Mouse (Mus musculus): ENCODE results near the gene Syngr2.
"Not testable (repeated sequence)": the region's sequence is repeated elsewhere in the genome, so short reads cannot be mapped to it uniquely, and the experiment has no call there.

The Syngr2 gene

DNA sequence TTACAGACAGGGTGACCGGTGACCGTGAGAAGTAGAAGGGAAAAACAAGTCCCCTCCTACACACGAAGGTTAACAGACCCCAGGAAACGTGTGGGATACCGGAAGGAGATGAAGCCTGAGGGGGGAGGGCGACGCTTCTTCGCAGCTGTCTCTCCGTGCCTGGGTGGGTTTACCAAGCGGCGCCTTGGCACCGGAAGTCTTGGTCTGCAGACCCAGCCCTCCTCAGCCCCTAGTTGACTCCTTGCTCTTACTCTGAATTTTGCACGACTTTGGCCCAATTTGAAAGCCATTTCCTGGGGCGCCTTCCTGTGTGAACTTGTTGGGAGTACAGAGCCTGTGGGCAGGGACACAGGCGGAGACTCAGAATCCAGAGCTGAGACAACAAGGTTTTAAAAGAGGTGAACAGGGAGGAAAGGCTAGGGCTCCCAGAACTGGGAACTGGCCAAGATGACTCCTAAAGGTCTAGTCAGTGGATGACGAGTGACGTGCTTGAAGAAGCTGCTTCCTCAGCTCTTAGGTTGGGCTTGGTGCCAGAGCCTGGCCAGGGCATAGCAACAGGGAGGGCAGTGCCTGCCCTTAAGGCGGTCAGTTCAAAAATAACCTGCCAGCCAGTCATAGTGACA lies 28.2 kb upstream of the Syngr2 start:
- DNase-seq (ENCODE audit: low spot score in 2 of 2) = peak in 1 of 2 experiments; percentile 73

DNA sequence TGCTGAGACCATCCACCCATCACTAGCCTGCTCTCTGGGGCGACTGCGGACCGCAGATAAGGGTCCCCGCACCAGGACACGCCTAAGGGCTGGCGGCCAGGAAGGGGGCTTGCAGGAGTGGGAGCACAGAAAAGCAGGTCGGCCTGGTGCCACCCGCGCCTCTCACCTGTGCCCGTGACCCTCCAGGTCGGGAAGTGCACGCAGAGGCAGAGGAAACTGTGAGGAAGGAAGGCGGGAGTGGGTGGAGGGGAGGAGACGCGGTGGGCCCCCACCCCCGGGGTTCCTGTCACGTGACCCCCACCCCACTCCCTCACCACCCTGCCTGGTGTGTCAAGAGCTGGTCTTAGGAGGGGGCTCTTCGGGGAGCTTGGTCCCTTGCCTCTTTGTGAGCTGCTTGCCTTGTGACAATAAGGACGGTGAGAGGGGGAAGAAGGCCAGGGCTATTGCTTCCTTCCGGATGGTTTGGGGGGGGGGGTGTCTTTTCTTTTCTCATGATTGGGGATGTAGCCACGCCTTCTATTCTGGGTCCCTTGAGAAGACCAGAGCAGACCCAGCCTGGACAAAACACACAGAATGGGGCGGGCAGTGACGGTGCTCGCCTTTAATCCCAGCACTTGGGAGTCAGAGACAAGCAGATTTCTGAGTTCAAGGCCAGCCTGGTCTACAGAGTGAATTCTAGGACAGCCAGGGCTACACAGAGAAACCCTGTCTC lies 27.3 kb upstream of the Syngr2 start, which contains the start of the genes Tmc8 and Tmc6:
Gene Tmc8 (plus strand): TSS at position 84 of the 712 bp plus-strand sequence.
Gene Tmc6 (minus strand): TSS at position 206 of the 712 bp plus-strand sequence.
- no peak for DNase-seq (ENCODE audit: low spot score in 2 of 2)

GRCm38 (mm10) chr11:117782705-117783034 lies 26.8 kb upstream of the Syngr2 start:
- DNase-seq (ENCODE audit: low spot score in 2 of 2) = no peak

DNA sequence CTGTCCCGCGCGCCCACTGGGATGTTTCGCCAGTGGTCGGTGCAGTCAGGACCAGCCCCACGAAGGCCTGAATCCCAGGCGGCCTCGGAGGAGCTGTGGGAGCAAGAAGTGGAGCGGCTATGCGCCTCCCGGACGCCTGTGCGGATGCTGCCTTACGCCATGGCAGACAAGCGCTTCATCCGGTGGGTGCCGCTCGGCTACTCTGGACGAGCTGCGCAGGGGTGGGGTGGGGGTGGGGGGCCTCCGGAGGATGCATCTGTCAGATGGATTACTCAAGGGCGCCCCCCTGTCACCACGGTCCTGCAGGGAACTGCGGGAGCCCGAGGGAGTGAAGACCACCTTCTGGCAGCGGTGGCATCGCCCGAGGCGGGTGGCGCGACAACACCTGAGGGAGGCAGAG lies 26.4 kb upstream of the Syngr2 start:
- DNase-seq (ENCODE audit: low spot score in 2 of 2) = peak; percentile 80

GRCm38 (mm10) chr11:117783683-117784309 lies 25.7 kb upstream of the Syngr2 start:
- no peak for DNase-seq (ENCODE audit: low spot score in 2 of 2)

- DNase-seq (ENCODE audit: low spot score in 2 of 2) = peak in 1 of 2 experiments; percentile 56
Measured at GRCm38 (mm10) chr11:117786294-117786693, 23.2 kb upstream of the Syngr2 start.

GRCm38 (mm10) chr11:117788481-117788880 lies 21.0 kb upstream of the Syngr2 start:
- DNase-seq (ENCODE audit: low spot score in 2 of 2) = not testable (repeated sequence)

DNA sequence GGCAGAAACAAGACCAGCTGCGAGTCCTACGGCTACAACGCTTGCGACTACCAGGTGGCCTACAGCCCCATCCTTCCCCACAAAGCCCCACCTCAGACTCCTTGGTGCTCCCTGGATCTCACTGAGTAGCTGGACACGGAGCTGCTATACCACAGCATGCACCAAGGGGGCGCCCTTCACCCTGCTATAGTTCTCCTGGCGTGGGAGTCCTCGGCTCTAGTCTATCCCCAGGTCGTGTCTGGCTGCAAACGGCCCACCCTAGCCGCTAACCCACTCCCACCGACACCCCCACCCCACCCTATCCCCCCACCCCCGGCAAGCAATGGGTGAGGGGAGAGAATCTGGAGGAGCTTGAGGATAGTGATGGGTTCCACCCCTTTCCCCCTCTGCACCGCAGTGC lies 19.2 kb upstream of the Syngr2 start:
- peak in 1 of 2 experiments; percentile 74 for DNase-seq (ENCODE audit: low spot score in 2 of 2)

DNA sequence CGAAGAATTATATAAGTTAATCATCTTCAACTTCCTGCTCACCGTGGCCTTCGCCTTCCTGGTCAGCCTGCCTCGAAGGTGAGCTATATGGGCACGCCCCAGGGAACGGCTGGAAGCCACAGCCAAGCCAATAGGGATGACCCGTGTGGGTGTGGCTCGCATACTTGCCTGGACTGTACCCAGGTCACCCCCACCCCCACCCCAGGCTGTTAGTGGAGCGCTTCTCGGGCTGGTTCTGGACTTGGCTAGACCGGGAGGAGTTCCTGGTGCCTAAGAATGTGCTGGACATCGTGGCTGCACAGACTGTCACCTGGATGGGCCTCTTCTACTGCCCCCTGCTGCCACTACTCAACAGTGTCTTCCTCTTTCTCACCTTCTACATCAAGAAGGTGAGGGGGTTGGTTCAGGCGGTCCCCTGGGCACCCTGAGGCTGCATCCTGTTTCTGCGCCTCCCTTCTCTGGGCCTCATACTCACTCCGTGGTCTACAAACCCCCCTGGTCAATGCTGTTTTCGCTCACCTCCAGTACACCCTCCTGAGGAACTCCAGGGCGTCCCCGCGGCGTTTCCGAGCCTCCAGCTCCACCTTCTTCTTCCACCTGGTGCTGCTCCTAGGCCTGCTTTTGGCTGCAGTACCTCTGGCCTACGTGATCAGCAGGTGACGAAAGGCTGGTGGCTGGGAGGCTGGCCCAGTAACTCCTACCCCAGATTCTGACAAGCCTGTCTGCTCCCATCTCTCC lies 18.6 kb upstream of the Syngr2 start:
- DNase-seq (ENCODE audit: low spot score in 2 of 2) = no peak

DNA sequence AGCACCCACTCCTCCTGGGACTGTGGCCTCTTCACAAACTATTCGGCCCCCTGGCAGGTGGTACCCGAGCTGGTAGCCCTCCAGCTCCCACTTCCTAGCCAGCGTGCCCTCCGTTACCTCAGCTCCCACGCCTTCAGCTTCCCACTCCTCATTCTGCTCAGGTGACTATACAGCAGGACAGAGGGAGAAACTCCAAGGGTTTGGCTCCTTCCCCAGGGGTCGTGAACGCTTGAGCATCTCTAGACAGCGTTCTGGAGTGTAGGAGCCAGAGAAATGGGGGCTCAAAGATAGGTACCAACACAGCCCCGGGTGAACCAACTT lies 18.1 kb upstream of the Syngr2 start:
- DNase-seq (ENCODE audit: low spot score in 2 of 2) = no peak

GRCm38 (mm10) chr11:117792281-117792888 lies 17.1 kb upstream of the Syngr2 start:
- DNase-seq (ENCODE audit: low spot score in 2 of 2) = no peak

- no peak for DNase-seq (ENCODE audit: low spot score in 2 of 2)
Measured at GRCm38 (mm10) chr11:117794035-117794551, 15.4 kb upstream of the Syngr2 start.

DNA sequence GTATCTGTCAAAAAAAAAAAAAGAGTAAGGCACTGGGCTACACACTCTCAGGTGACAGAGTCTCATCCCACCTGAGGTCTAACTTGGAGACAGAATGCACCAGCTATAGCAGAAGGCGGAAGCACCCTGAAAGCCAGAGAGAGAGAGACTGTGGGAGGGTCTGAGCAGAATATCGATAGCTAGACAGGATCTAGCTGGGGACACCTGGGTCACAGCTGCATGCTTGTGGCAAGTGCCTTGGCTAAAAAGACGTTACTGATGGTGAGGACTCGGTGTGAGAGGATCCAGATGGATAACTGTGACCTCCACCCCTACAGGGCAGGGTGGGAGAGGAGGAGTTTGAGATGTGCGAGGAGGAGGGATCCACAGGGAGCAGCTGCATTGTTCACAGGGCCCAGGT lies 12.5 kb upstream of the Syngr2 start:
- DNase-seq (ENCODE audit: low spot score in 2 of 2) = no peak

GRCm38 (mm10) chr11:117797511-117798159 lies 11.8 kb upstream of the Syngr2 start, which contains the start of gene 6030468B19Rik:
TSS of gene 6030468B19Rik (plus strand) at chr11:117797660.
- DNase-seq (ENCODE audit: low spot score in 2 of 2) = no peak

DNA sequence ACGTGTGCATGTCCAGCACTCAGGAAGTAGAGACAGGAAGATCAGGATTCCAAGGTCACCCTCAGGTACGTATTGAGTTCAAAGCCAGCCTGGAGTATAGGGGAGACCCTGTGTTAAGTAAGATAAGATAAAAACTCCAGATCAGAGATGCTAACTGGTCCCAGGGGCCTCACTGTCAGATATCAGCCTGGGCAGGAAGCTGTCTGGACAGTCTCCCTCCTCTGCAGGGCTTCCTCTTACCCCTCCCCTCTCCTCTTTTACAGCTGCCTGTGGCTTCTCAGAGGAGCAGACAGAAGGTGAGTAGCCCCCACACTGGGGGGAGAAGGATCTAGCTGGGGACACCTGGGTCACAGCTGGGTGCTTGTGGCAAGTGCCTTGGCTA lies 11.3 kb upstream of the Syngr2 start:
- DNase-seq (ENCODE audit: low spot score in 2 of 2) = no peak

- no peak for DNase-seq (ENCODE audit: low spot score in 2 of 2)
Measured at GRCm38 (mm10) chr11:117799174-117799573, 10.3 kb upstream of the Syngr2 start.

DNA sequence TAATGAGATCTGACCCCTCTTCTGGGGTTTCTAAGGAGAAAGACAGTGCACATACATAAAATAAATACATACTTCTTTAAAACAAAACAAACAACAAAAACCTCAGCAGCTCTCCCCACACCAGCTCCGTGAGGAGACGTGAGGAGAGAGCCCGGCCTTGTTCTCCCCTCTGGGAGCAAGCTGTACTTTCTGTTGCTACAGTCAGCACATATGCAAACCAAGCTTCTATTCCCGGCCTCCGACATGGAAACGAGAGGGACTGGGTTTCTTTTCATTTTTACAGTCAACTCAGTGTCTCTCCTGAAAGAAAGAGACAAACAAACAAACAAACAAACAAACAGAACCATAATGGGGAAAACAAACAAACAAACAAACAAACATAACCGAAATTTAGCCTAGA lies 9.4 kb upstream of the Syngr2 start:
- no peak for DNase-seq (ENCODE audit: low spot score in 2 of 2)

DNA sequence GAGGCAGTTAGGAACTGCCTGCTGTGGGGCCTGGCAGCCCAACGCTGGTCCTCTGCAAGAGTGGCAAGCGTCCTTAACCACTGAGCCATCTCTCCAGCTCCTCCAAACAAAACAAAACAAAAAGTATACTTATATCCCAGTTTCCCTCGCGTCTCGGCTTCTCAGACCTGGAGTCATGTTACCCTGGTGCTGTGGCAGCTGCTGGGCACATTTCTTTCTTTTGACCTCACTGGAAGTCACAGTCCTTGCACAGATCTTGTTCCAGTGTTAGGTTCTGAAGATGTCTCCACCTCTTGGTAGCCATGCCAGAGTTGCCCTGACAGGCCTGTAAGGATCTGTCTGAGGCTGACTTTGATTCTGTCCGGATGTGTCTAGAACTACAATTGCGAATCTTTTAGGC lies 7.8 kb upstream of the Syngr2 start:
- DNase-seq (ENCODE audit: low spot score in 2 of 2) = no peak

GRCm38 (mm10) chr11:117803166-117803688 lies 6.2 kb upstream of the Syngr2 start:
- DNase-seq (ENCODE audit: low spot score in 2 of 2) = no peak

GRCm38 (mm10) chr11:117806781-117807180 lies 2.7 kb upstream of the Syngr2 start:
- DNase-seq (ENCODE audit: low spot score in 2 of 2) = no peak
